24 mouse cellular contexts compared by ENCODE assay signal in genomic region chr6:144278505-144279053, GRCm38 (mm10).
DNase-seq lines count a peak whose midpoint lies in the region; ATAC-seq and TF ChIP-seq lines count a peak whose summit lies in the region.
"Had no signal": no experiment of that assay in that cellular context is flagged by ENCODE, and none has a peak within 500 bp of the region (broad histone marks: within the 10 kb centered on the region; RNA-seq: fewer than 3 reads in every experiment).

No protein-coding gene starts in this region.

- H3K4me3 ChIP-seq in embryonic facial prominence, embryonic 14.5 days (ENCODE audit: low read depth, low read length) = no peak overlapping the region
- H3K4me3 ChIP-seq in embryonic facial prominence, embryonic 10.5 days = no peak overlapping the region
- no peak overlapping the region for H3K4me3 ChIP-seq in kidney, embryonic 16.5 days (ENCODE audit: low read length)
- no peak overlapping the region for H3K4me3 ChIP-seq in kidney, embryonic 14.5 days (ENCODE audit: low read length)
- no peak overlapping the region for H3K4me3 ChIP-seq in ES-Bruce4 (ENCODE audit: low read depth, low read length)
- H3K4me3 ChIP-seq in ES-E14 (ENCODE audit: insufficient read depth in 1 of 2, low read depth in 1 of 2, low read length in 2 of 2, poor library complexity in 1 of 2, severe bottlenecking in 1 of 2) = no peak overlapping the region
- H3K4me3 ChIP-seq: gastrocnemius, adult 2 months; heart, embryonic 12.5 days; hindbrain, embryonic 12.5 days; limb, embryonic 10.5 days; liver, embryonic 15.5 days; megakaryocyte, embryonic 14.5 days; midbrain, embryonic 13.5 days had no signal

- no peak for ATAC-seq in embryonic facial prominence, embryonic 14.5 days (ENCODE audit: low read depth)
- ATAC-seq in kidney, embryonic 16.5 days (ENCODE audit: low FRiP score, low TSS enrichment) = peak; percentile 46; the same call in 1 of the 2 replicates
- no peak for ATAC-seq in kidney, embryonic 14.5 days (ENCODE audit: low FRiP score, low TSS enrichment)
- ATAC-seq: midbrain, embryonic 13.5 days had no signal

- no peak overlapping the region for H3K9ac ChIP-seq in embryonic facial prominence, embryonic 14.5 days (ENCODE audit: low read depth, low read length)
- H3K9ac ChIP-seq in kidney, embryonic 16.5 days (replicated peaks; ENCODE audit: low read length) = no peak overlapping the region
- H3K9ac ChIP-seq in kidney, embryonic 14.5 days (ENCODE audit: low read depth, low read length) = no peak overlapping the region
- H3K9ac ChIP-seq in ES-Bruce4 (ENCODE audit: low read depth, poor library complexity, severe bottlenecking) (no peak overlapping the region), ES-E14 (ENCODE audit: insufficient read depth, low read depth, low read length, poor library complexity, severe bottlenecking) (no peak overlapping the region)
- H3K9ac ChIP-seq: heart, embryonic 12.5 days; hindbrain, embryonic 12.5 days; liver, embryonic 15.5 days; midbrain, embryonic 13.5 days had no signal

- no peaks in the 10 kb centered on the region for H3K36me3 ChIP-seq in embryonic facial prominence, embryonic 14.5 days (ENCODE audit: control insufficient read depth, insufficient read depth, low read length)
- H3K36me3 ChIP-seq in embryonic facial prominence, embryonic 10.5 days (replicated peaks) = no peaks in the 10 kb centered on the region
- no peaks in the 10 kb centered on the region for H3K36me3 ChIP-seq in kidney, embryonic 16.5 days (ENCODE audit: insufficient read depth, low read length)
- no peaks in the 10 kb centered on the region for H3K36me3 ChIP-seq in kidney, embryonic 14.5 days (ENCODE audit: control insufficient read depth, insufficient read depth, low read length)
- no peaks in the 10 kb centered on the region for H3K36me3 ChIP-seq in ES-Bruce4 (ENCODE audit: control insufficient read depth, insufficient read depth, low read length, poor library complexity, severe bottlenecking)
- H3K36me3 ChIP-seq in ES-E14 (ENCODE audit: control insufficient read depth, insufficient read depth, low read length, poor library complexity, severe bottlenecking) = no peaks in the 10 kb centered on the region
- H3K36me3 ChIP-seq: heart, embryonic 12.5 days; hindbrain, embryonic 12.5 days; limb, embryonic 10.5 days; liver, embryonic 15.5 days; midbrain, embryonic 13.5 days had no signal

- in situ Hi-C loops in ES-E14 (cut with MboI; ENCODE audit: low sequenced_read_pairs in 2 of 2, unreplicated experiment in 2 of 2) = no loop called here

- DNase-seq in embryonic facial prominence, embryonic 14.5 days (ENCODE audit: low spot score) = peak; percentile 34
- no peak for DNase-seq in embryonic facial prominence, embryonic 10.5 days (ENCODE audit: low spot score)
- DNase-seq in ES-E14 (ENCODE audit: low read depth, low spot score) = no peak
- DNase-seq in thymus, postnatal 10 days (ENCODE audit: low spot score in 2 of 2) = no peak
- DNase-seq: B cell, adult 2 months; cerebellum, adult 11-12 months; cerebellum, postnatal 10 days; gastrocnemius, adult 2 months; heart, postnatal 14 days; kidney, adult 18-20 months; liver; lung, postnatal 36 days; thymus, adult 2 months had no signal

- no peak overlapping the region for H3K27ac ChIP-seq in embryonic facial prominence, embryonic 14.5 days (replicated peaks; ENCODE audit: low read depth, low read length)
- H3K27ac ChIP-seq in embryonic facial prominence, embryonic 10.5 days (replicated peaks) = no peak overlapping the region
- H3K27ac ChIP-seq in kidney, embryonic 16.5 days (ENCODE audit: low read length) = no peak overlapping the region
- no peak overlapping the region for H3K27ac ChIP-seq in kidney, embryonic 14.5 days (ENCODE audit: low read depth, low read length)
- H3K27ac ChIP-seq in ES-Bruce4 (ENCODE audit: insufficient read depth, low read length) = 0 out of 2 replicates have a peak overlapping the region, but pooled peaks have one; percentile 27
- peak overlapping the region; percentile 69; the same call in 1 of the 2 replicates for H3K27ac ChIP-seq in ES-E14 (ENCODE audit: insufficient read depth, low read depth, low read length, poor library complexity, severe bottlenecking)
- H3K27ac ChIP-seq: gastrocnemius, adult 2 months; hindbrain, embryonic 12.5 days; limb, embryonic 10.5 days; liver, embryonic 15.5 days; midbrain, embryonic 13.5 days; stomach, postnatal 0 days had no signal

- H3K27me3 ChIP-seq in embryonic facial prominence, embryonic 14.5 days (replicated peaks; ENCODE audit: control insufficient read depth, insufficient read depth, low read length) = no peaks in the 10 kb centered on the region
- no peaks in the 10 kb centered on the region for H3K27me3 ChIP-seq in embryonic facial prominence, embryonic 10.5 days (replicated peaks; ENCODE audit: low read depth, poor library complexity, severe bottlenecking)
- H3K27me3 ChIP-seq in kidney, embryonic 16.5 days (ENCODE audit: insufficient read depth, low read length) = no peaks in the 10 kb centered on the region
- no peaks in the 10 kb centered on the region for H3K27me3 ChIP-seq in kidney, embryonic 14.5 days (ENCODE audit: control insufficient read depth, insufficient read depth, low read length)
- no peaks in the 10 kb centered on the region for H3K27me3 ChIP-seq in ES-Bruce4 (ENCODE audit: control insufficient read depth, insufficient read depth, low read length, poor library complexity, severe bottlenecking)
- H3K27me3 ChIP-seq: CH12.LX; heart, embryonic 12.5 days; hindbrain, embryonic 12.5 days; liver, embryonic 15.5 days; megakaryocyte, embryonic 14.5 days; midbrain, embryonic 13.5 days had no signal

- TF ChIP-seq EP300 in ES-Bruce4 (IDR thresholded peaks at IDR 0.05; ENCODE audit: insufficient read depth, low read depth, low read length) = 0 out of 2 replicates have a peak, but pooled peaks have one; percentile 49

- 37% methylated on average over 13 of the region's 13 CpGs for WGBS in embryonic facial prominence, embryonic 14.5 days
- WGBS in embryonic facial prominence, embryonic 10.5 days = 71% methylated on average over 13 of the region's 13 CpGs
- WGBS in kidney, embryonic 16.5 days = 47% methylated on average over 13 of the region's 13 CpGs
- WGBS in kidney, embryonic 14.5 days = 46% methylated on average over 13 of the region's 13 CpGs

- TF ChIP-seq POLR2A in ES-Bruce4 (IDR thresholded peaks at IDR 0.05; ENCODE audit: insufficient read depth, low read length) = no peak

- H3K4me1 ChIP-seq in embryonic facial prominence, embryonic 14.5 days (ENCODE audit: control insufficient read depth, insufficient read depth, low read length) = peaks cover 3% of the 10 kb centered on the region; the same call in 1 of the 2 replicates
- H3K4me1 ChIP-seq in embryonic facial prominence, embryonic 10.5 days = peaks cover 7% of the 10 kb centered on the region
- H3K4me1 ChIP-seq in kidney, embryonic 16.5 days (ENCODE audit: insufficient read depth, low read length) = peaks cover 3% of the 10 kb centered on the region; the same call in 1 of the 2 replicates
- H3K4me1 ChIP-seq in kidney, embryonic 14.5 days (ENCODE audit: control insufficient read depth, insufficient read depth, low read length) = no peaks in the 10 kb centered on the region
- H3K4me1 ChIP-seq in ES-Bruce4 (ENCODE audit: control insufficient read depth, insufficient read depth, low read length) (no peaks in the 10 kb centered on the region), ES-E14 (ENCODE audit: control insufficient read depth in 2 of 2, insufficient read depth in 2 of 2, low read length in 2 of 2, poor library complexity in 1 of 2) (peaks cover 5 to 9% of the 10 kb centered on the region in 2 experiments)
- H3K4me1 ChIP-seq: liver, embryonic 15.5 days; megakaryocyte, embryonic 14.5 days had no signal

- no peaks in the 10 kb centered on the region for H3K9me3 ChIP-seq in embryonic facial prominence, embryonic 14.5 days (ENCODE audit: control insufficient read depth, low read length)
- no peaks in the 10 kb centered on the region; the same call in 1 of the 2 replicates for H3K9me3 ChIP-seq in embryonic facial prominence, embryonic 10.5 days
- no peaks in the 10 kb centered on the region for H3K9me3 ChIP-seq in kidney, embryonic 16.5 days (ENCODE audit: low read length)
- no peaks in the 10 kb centered on the region for H3K9me3 ChIP-seq in kidney, embryonic 14.5 days (ENCODE audit: control insufficient read depth, low read length)
- H3K9me3 ChIP-seq in ES-Bruce4 (replicated peaks; ENCODE audit: control insufficient read depth, insufficient read depth, low read length, poor library complexity, severe bottlenecking) (no peaks in the 10 kb centered on the region), ES-E14 (ENCODE audit: control insufficient read depth, insufficient read depth, low read depth, low read length) (no peaks in the 10 kb centered on the region)
- H3K9me3 ChIP-seq: hindbrain, embryonic 12.5 days; limb, embryonic 10.5 days; liver, embryonic 15.5 days; midbrain, embryonic 13.5 days had no signal

- no peak for TF ChIP-seq CTCF in ES-Bruce4 (IDR thresholded peaks at IDR 0.05; ENCODE audit: low read depth, low read length)

- no peak overlapping the region for H3K4me2 ChIP-seq in embryonic facial prominence, embryonic 14.5 days (ENCODE audit: low read depth, low read length)
- H3K4me2 ChIP-seq in kidney, embryonic 16.5 days (replicated peaks; ENCODE audit: low read depth, low read length) = no peak overlapping the region
- no peak overlapping the region for H3K4me2 ChIP-seq in kidney, embryonic 14.5 days (replicated peaks; ENCODE audit: low read depth, low read length)
- H3K4me2 ChIP-seq: heart, embryonic 12.5 days; hindbrain, embryonic 12.5 days; liver, embryonic 15.5 days; midbrain, embryonic 13.5 days had no signal

TF ChIP-seq in ES-E14, 5 proteins besides CTCF, POLR2A, EP300 and RAD21:
- TF ChIP-seq HCFC1 (IDR thresholded peaks at IDR 0.05; ENCODE audit: borderline replicate concordance, insufficient read depth, low read length) = no peak
- TF ChIP-seq ZNF384 (IDR thresholded peaks at IDR 0.05; ENCODE audit: low read depth, low read length) = no peak
- no peak for TF ChIP-seq MAFK (IDR thresholded peaks at IDR 0.05; ENCODE audit: insufficient read depth, low read depth, low read length)
- no peak for TF ChIP-seq ZC3H11A (IDR thresholded peaks at IDR 0.05; ENCODE audit: borderline replicate concordance, low read depth, low read length)
- TF ChIP-seq CHD2 (IDR thresholded peaks at IDR 0.05; ENCODE audit: low read depth, low read length) = no peak

Comparison
In these comparisons a context has a peak if more than half of its experiments do, and no peak if none do; other contexts are left out.
1. H3K27ac ChIP-seq: peak in ES-Bruce4 (single experiment) and ES-E14 (single experiment); none in embryonic facial prominence, embryonic 14.5 days (single experiment), embryonic facial prominence, embryonic 10.5 days (single experiment), kidney, embryonic 16.5 days (single experiment) and kidney, embryonic 14.5 days (single experiment).